Mouse (Mus musculus) bone marrow macrophage, adult 2 months (primary cell): Measurements from ENCODE around the gene Edem2. TPM values are rescaled to one million over a fixed set of nuclear protein-coding genes. Genes with fewer than 3 reads are reported as not detected.
A peak's percentile ranks its signal among the peaks of the same experiment; 100 is the strongest.

Source experiments
- H3K27ac ChIP-seq: 2 replicates; pipeline ENCODE4 v1.5.1; 2012; ENCODE audit warnings: low read depth, low read length; ENCODE audit not compliant: insufficient read depth
- H3K4me1 ChIP-seq: 2 replicates; pipeline ENCODE4 v1.6.1; 2012; ENCODE audit warnings: low read length; ENCODE audit not compliant: control insufficient read depth, insufficient read depth
- H3K4me3 ChIP-seq: 2 replicates; pipeline ENCODE4 v1.5.1; 2012; ENCODE audit warnings: mild to moderate bottlenecking, low read length, moderate library complexity; ENCODE audit not compliant: insufficient read depth
- CTCF ChIP-seq: IDR thresholded peaks from 2 replicates; pipeline ENCODE4 v1.5.1; 2012; ENCODE audit warnings: low read depth, mild to moderate bottlenecking, low read length, moderate library complexity
- POLR2A ChIP-seq: IDR thresholded peaks from 2 replicates; pipeline ENCODE4 v1.6.1; 2012; ENCODE audit warnings: mild to moderate bottlenecking, low read depth, low read length, borderline replicate concordance
- polyA plus RNA-seq: library from polyadenylated mRNA; stranded (reverse); fragments of >200 nt; gene quantifications from 2 replicates; pipeline ENCODE4 v1.2.4, GENCODE M21; 2012; ENCODE audit not compliant: missing spikeins, insufficient read depth, insufficient read length

Gene Edem2
- polyA plus RNA-seq, 1 experiment = 44.3 TPM

- H3K4me1 ChIP-seq = peaks cover 6% of the 10 kb centered on the region; the same call in 1 of the 2 replicates
- TF ChIP-seq POLR2A (no peak), CTCF (no peak)
- no peak overlapping the region for H3K27ac ChIP-seq
- H3K4me3 ChIP-seq = no peak overlapping the region
Measured at GRCm38 (mm10) chr2:155689211-155689610, 40.1 kb downstream of the Edem2 start.

- no peak overlapping the region for H3K4me3 ChIP-seq
- TF ChIP-seq POLR2A (no peak), CTCF (no peak)
- no peak overlapping the region for H3K27ac ChIP-seq
- peaks cover 11% of the 10 kb centered on the region for H3K4me1 ChIP-seq
Measured at GRCm38 (mm10) chr2:155687746-155688145, 41.5 kb downstream of the Edem2 start.

DNA sequence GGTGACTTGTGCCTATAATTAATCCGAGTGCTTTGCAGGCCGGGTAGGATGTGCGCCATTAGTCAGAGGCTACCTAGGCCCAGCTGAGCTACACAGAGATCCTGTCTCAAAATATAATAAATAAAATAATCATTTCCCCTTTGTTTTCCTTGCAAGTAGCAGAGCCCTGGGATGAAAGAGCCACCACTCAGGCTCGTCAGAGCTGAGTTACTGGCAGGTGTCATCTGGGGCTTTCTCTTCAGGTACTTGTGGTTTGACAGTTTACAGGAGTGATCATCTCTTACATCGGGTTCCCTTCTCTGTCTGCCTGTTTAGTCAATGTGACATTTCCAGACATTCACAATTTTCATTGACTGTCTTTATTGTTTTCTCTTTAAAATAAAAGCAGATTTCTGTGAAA, 42.7 kb downstream of the Edem2 start:
- Histone ChIP-seq H3K27ac (no peak overlapping the region), H3K4me1 (peaks cover 18% of the 10 kb centered on the region), H3K4me3 (no peak overlapping the region)
- TF ChIP-seq CTCF = no peak

- Histone ChIP-seq H3K4me1 (peaks cover 26% of the 10 kb centered on the region), H3K4me3 (no peak overlapping the region), H3K27ac (no peak overlapping the region)
- TF ChIP-seq POLR2A = no peak
- TF ChIP-seq CTCF = no peak
Measured at GRCm38 (mm10) chr2:155683821-155684220, 45.5 kb downstream of the Edem2 start.

GRCm38 (mm10) chr2:155683137-155683536, 46.1 kb downstream of the Edem2 start:
- TF ChIP-seq CTCF (no peak), POLR2A (no peak)
- Histone ChIP-seq H3K4me3 (no peak overlapping the region), H3K27ac (no peak overlapping the region), H3K4me1 (peaks cover 26% of the 10 kb centered on the region)

DNA sequence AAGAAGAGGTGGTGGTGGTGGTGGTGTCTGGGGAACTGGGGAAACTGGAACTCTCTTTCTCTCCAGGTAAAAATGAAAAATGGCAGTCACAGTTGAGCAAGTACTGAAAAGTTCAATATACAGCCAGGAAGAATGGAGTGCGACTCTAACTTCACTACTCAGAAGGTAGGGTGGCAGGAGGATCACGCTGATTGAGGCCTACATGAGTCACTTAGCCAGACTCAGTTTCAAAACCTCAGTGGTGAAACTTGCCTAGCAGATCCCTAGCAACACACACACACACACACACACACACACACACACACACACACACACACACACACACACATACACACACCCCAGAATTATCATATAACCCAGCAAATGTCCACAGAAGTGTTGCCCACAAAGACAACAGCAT, 47.4 kb downstream of the Edem2 start:
- Histone ChIP-seq H3K27ac (no peak overlapping the region), H3K4me1 (peaks cover 28% of the 10 kb centered on the region), H3K4me3 (no peak overlapping the region)
- TF ChIP-seq POLR2A (no peak), CTCF (no peak)

DNA sequence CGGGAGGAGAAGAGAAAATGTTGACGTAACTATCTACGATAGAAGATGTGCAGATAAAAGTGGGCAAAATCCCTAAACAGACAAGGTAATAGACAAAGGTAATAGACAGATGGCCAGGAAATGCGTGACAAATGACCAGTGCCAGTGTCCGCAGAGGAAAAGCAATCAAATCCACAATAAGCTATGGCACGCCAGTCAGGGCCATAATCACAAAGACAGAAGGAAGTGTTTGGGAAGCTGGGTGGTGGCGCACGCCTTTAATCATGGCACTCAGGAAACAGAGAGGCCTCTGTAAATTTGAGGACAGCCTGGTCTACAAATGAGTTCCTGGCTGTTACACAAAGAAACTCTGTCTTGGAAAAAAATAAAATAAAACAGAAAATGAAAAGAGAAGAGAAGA, 48.1 kb downstream of the Edem2 start:
- TF ChIP-seq CTCF = no peak
- TF ChIP-seq POLR2A = no peak
- Histone ChIP-seq H3K27ac (no peak overlapping the region), H3K4me3 (no peak overlapping the region), H3K4me1 (peaks cover 28% of the 10 kb centered on the region)

DNA sequence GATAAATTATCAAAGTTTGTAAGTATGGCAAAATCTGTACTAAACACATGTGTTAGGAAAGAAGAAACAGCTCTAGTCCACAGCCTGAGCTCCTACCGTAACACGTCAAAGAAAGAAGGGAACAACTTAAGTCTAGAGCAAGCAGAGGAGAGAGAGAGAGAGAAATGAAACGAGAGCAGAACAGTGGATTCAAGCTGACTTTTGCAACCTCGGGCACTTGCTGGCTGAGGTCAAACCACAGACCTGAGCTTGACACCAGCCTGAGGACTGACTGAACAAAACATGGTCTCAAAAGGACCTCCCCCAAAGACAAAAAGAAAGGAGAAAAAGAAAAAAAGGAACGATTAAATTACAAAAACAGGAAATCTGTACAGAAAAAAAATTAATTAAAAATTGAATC, 48.7 kb downstream of the Edem2 start:
- peaks cover 31% of the 10 kb centered on the region for H3K4me1 ChIP-seq
- H3K4me3 ChIP-seq = no peak overlapping the region
- no peak for TF ChIP-seq POLR2A
- no peak for TF ChIP-seq CTCF
- no peak overlapping the region for H3K27ac ChIP-seq

- H3K4me1 ChIP-seq = peaks cover 31% of the 10 kb centered on the region
- TF ChIP-seq POLR2A (no peak), CTCF (no peak)
- H3K27ac ChIP-seq = no peak overlapping the region
- H3K4me3 ChIP-seq = no peak overlapping the region
Measured at GRCm38 (mm10) chr2:155679586-155680110, 49.6 kb downstream of the Edem2 start.

DNA sequence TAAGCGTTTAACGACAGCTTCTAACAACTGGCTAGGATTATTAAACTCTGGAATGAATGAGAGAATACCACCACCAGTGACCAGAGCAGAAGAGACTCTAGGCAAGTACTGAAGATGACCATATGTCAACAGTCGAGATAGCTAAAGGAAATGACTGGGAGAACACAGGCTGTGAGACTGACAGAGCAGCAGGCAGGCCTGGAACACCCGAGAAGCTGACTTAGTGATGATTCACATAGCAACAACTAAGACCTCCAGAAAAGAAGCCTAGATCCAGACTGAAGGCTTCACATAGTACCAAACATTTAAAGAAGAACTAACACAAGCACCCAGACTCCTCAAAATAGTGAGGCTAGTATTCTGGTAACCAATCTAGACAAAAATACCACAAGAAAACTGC, 54.2 kb downstream of the Edem2 start:
- Histone ChIP-seq H3K27ac (no peak overlapping the region), H3K4me1 (peaks cover 11% of the 10 kb centered on the region), H3K4me3 (no peak overlapping the region)
- TF ChIP-seq POLR2A (no peak), CTCF (no peak)

DNA sequence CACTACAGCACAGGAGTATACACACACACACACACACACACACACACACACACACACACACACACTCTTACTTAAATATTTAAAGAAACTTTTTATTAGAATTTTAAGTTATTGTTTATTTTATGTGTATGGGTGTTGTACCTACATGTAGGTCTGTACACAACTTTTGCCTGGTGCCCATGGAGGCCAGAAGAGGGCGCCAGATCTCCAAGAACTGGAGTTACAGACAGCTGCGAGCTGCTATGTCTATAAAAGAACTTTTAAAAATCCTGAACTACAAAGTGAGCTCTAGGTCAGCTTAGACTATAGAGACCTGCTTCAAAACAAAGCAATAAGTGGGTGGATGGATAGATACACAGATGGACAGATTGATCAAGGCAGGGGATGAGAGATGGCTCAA, 55.7 kb downstream of the Edem2 start:
- TF ChIP-seq POLR2A (no peak), CTCF (peak; percentile 63)
- H3K27ac ChIP-seq = no peak overlapping the region
- H3K4me1 ChIP-seq = peaks cover 5% of the 10 kb centered on the region; the same call in 1 of the 2 replicates
- H3K4me3 ChIP-seq = no peak overlapping the region
